Mouse (Mus musculus) heart, embryonic 16.5 days (tissue): Measurements from ENCODE around the gene Gm1043. TPM values are rescaled to one million over a fixed set of nuclear protein-coding genes. Genes with fewer than 3 reads are reported as not detected.

Source experiments
- ATAC-seq: fragments of 200-750 bp; cut with Nextera tagmentation; replicated peaks from 2 replicates; pipeline ENCODE4 v1.8.0; 2017; ENCODE audit warnings: moderate number of reproducible peaks; ENCODE audit not compliant: insufficient read depth, low FRiP score; ENCODE audit errors: extremely low read depth
- H3K27ac ChIP-seq: fragments of 300-500 bp; sonication (generic); 2 replicates; pipeline ENCODE4 v1.5.1; 2014; ENCODE audit warnings: mild to moderate bottlenecking, low read length, control low read depth, moderate library complexity
- H3K27me3 ChIP-seq: fragments of 300-500 bp; sonication (generic); 2 replicates; pipeline ENCODE4 v1.6.1; 2014; ENCODE audit warnings: low read length, mixed read lengths; ENCODE audit not compliant: control insufficient read depth, insufficient read depth
- H3K36me3 ChIP-seq: fragments of 300-500 bp; sonication (generic); 2 replicates; pipeline ENCODE4 v1.6.1; 2014; ENCODE audit not compliant: control insufficient read depth, insufficient read depth
- H3K4me1 ChIP-seq: fragments of 300-500 bp; sonication (generic); 2 replicates; pipeline ENCODE4 v1.6.1; 2014; ENCODE audit warnings: low read length, mixed read lengths; ENCODE audit not compliant: control insufficient read depth, insufficient read depth
- H3K4me2 ChIP-seq: fragments of 300-500 bp; sonication (generic); 2 replicates; pipeline ENCODE4 v1.6.1; 2014; ENCODE audit warnings: low read depth, mild to moderate bottlenecking, control low read depth, low read length
- H3K4me3 ChIP-seq: fragments of 300-500 bp; sonication (generic); 2 replicates; pipeline ENCODE4 v1.5.1; 2014; ENCODE audit warnings: mild to moderate bottlenecking, control low read depth, low read length
- H3K9ac ChIP-seq: fragments of 300-500 bp; sonication (generic); 2 replicates; pipeline ENCODE4 v1.6.1; 2014; ENCODE audit warnings: low read length, control low read depth
- H3K9me3 ChIP-seq: fragments of 300-500 bp; sonication (generic); replicated peaks from 2 replicates; pipeline ENCODE4 v1.6.1; 2016; ENCODE audit warnings: low read length; ENCODE audit not compliant: control insufficient read depth
- whole genome bisulfite sequencing: fragments of 180-500 bp; shearing (Covaris S2); extraction: QIAGEN DNeasy Blood & Tissue Kit; methylation state at CpG from one replicate; pipeline ENCODE4 v1.1.7; 2014; 5-methylcytosine and 5-hydroxymethylcytosine counted together
- polyA plus RNA-seq: library from polyadenylated mRNA; unstranded; fragments of >200 nt; fragmentation: Nextera tagmentation; extraction: Ambion mirVana; gene quantifications from 2 replicates; pipeline ENCODE4 v1.2.1, GENCODE M21; 2015

The Gm1043 gene
- polyA plus RNA-seq, 1 experiment from 2014 or later = not detected

DNA sequence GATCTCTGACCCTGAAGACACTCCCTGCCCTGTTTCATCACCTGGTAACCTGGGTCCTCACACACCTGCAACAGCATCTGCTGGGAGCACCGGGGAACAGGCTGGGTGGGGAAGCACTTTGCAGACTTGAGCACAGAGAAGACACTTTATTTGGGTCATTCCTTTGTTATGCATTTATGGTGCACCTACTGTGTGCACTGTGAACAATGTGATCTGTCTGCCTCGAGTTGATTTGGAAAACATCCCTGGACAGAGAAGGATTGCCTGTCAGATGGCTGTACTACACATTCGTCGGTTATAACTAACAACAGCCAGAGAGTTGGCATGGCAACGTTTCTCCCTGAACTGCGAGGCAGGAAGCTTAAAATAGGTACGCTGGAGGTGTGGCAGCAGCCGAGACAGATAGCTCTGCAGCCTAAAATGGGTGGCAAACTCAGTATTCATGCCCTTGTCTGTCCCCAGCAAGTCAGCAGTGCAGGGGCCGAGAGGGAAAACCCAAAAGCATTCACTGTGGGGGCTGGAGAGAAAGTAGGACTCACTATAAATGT is 147.9 kb downstream of the Gm1043 start:
- Histone ChIP-seq H3K9ac (no peak overlapping the region), H3K27me3 (peaks cover 4% of the 10 kb centered on the region), H3K4me1 (no peaks in the 10 kb centered on the region; the same call in 1 of the 2 replicates), H3K4me2 (no peak overlapping the region), H3K4me3 (no peak overlapping the region), H3K36me3 (no peaks in the 10 kb centered on the region), H3K9me3 (no peaks in the 10 kb centered on the region), H3K27ac (no peak overlapping the region)
- ATAC-seq = no peak
- WGBS = 28% methylated on average over 9 of the region's 9 CpGs

DNA sequence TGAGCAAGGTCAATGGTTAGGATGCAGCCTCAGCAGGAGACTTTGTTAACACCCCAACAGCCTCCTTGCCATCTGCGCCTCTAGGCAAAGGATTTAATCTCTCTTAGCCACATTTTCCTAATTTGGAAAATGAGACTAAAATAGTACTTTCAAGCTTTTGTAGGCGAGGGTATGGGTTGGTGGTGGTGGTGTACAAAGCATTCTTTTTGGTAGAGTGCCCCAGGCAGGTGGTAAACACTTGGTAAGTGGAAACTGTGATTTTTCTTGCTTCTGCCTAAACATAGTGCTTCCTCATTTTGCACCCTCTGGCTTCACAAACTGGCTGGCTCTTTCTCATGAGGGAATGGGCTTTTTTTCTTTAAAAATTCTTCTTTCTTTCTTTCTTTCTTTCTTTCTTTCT is 153.5 kb downstream of the Gm1043 start:
- WGBS = 11% methylated on average over 2 of the region's 2 CpGs
- Histone ChIP-seq H3K9ac (no peak overlapping the region), H3K4me1 (peaks cover 6% of the 10 kb centered on the region), H3K36me3 (no peaks in the 10 kb centered on the region), H3K4me2 (no peak overlapping the region), H3K4me3 (no peak overlapping the region), H3K27me3 (peaks cover 41% of the 10 kb centered on the region), H3K27ac (no peak overlapping the region), H3K9me3 (no peaks in the 10 kb centered on the region)
- no peak for ATAC-seq

DNA sequence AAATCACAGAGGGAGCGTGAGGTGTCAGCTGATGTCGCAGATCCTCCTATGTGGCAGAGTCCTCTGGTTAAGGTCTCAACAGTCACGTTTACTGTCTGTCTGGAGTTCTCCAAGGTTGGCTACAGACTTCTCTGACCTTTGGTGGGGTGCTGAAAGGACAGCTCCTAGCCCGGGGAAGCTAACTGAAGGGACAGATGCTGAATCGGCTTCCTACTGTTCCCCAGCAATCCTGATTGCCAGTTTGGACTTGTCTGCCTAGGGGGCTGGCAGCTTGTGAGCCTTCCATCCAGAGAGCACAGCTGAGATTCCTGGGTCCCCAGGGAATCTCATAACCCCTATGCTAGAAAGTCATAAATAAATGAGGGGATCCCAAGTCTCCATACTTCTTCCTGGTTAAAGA is 155.4 kb downstream of the Gm1043 start:
- Histone ChIP-seq H3K27me3 (peaks cover 60% of the 10 kb centered on the region), H3K4me2 (no peak overlapping the region), H3K4me3 (no peak overlapping the region), H3K27ac (no peak overlapping the region), H3K4me1 (peaks cover 9% of the 10 kb centered on the region), H3K9ac (no peak overlapping the region), H3K36me3 (no peaks in the 10 kb centered on the region), H3K9me3 (no peaks in the 10 kb centered on the region)
- WGBS = 2% methylated on average over 5 of the region's 5 CpGs
- ATAC-seq = no peak

DNA sequence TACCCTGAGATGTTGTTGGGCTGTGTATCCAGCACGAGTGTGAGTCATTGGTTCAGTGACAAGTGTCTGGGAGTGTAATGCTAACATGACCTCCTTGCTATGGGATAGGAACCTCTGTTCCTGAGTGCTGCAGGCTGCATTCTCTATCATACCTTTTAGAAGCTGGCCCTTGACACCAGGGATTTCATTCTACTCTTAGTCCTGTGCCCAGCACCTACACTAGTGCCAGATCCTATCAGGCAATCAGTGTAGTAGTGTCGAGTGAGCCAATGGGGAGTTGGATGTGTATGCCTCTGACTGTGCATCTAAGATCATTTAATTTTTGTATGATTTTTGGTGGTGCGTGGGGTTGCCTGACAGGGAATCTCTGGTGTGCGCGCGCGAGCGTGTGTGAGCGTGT is 156.1 kb downstream of the Gm1043 start:
- no peak overlapping the region; the same call in 1 of the 2 replicates for H3K4me2 ChIP-seq
- no peak for ATAC-seq
- no peak overlapping the region; the same call in 1 of the 2 replicates for H3K4me3 ChIP-seq
- H3K36me3 ChIP-seq = no peaks in the 10 kb centered on the region
- H3K9ac ChIP-seq = no peak overlapping the region
- no peak overlapping the region for H3K27ac ChIP-seq
- H3K9me3 ChIP-seq = no peaks in the 10 kb centered on the region
- H3K27me3 ChIP-seq = peaks cover 67% of the 10 kb centered on the region
- 14% methylated on average over 9 of the region's 9 CpGs for WGBS
- peaks cover 12% of the 10 kb centered on the region for H3K4me1 ChIP-seq

DNA sequence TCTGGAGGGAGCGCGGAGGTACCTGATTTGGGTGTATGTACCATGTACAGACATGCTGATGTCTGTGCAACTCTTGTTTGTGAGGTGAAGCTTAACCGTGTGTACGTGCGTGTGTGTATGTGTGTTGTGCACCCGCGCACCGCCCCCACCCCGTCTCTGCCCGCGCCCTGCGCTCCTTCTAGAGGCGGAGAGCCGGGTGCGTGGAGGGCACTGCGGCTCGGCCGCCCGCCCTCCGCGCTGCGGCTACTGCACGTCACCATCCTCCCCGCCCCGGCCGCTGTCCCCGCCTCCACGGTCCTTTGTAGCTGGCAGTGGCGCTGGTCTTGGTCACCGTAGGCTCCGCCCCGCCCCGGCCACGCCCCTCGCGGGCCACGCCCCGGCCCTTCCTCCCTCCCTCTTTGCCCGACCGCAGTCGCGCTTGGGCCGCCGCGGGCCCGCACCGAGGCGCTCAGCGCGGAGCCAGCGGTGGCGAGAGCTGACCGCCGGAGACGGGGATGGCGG is 156.5 kb downstream of the Gm1043 start, which contains the start of gene Crmp1:
Gene Crmp1 (plus strand): TSS at position 290 of the 501 bp plus-strand sequence.
- H3K4me3 ChIP-seq = peak within 1 kb of the TSS; percentile 40
- H3K27me3 ChIP-seq = peaks cover 71% of the 10 kb centered on the region
- no peak within 1 kb of the TSS for H3K9ac ChIP-seq
- H3K36me3 ChIP-seq = no peaks in the 10 kb centered on the region
- peak within 1 kb of the TSS; percentile 58 for H3K4me2 ChIP-seq
- H3K27ac ChIP-seq = no peak within 1 kb of the TSS
- no peak for ATAC-seq
- 2% methylated on average over 47 of the region's 56 CpGs for WGBS
- H3K4me1 ChIP-seq = peaks cover 12% of the 10 kb centered on the region
- no peaks in the 10 kb centered on the region for H3K9me3 ChIP-seq

DNA sequence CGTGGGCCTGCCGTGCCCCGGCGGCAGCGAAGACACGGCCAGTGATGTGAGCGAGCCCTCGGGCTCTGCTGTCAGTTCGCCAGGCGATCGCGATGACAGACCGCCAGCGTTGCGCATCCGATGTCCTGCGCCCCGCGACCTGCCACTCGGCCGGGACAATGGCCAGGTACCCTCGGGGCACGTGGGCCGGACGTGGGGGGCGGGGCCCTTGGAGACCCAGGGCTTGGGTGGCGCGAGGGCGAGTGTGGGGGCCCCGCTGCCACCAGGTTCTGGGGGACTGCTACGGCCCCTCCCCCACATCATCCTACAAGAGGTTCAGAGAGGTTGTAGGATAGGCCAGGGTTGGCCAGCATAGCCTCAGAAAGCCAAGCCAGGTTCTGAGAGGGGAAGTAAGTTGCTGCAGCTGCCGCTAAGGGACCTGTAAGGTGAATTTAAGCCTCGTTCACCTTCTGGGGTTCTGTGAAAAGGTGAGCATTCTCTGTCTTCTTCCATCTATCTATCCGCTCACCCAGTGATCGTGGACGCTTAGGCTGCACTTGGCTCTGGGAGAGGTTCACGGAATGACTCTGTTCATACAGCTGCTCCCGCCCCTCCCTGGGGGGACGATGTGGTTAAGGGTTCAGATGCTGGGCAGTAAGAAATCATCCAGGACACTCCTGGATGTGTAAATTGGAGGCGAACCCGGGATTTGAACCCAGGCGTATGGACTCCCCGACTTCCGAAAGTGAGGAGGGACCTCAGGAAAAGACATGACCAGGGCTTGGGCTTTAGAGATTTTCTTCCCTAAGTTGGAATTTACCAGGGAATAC is 157.4 kb downstream of the Gm1043 start:
- 9% methylated on average over 44 of the region's 44 CpGs for WGBS

DNA sequence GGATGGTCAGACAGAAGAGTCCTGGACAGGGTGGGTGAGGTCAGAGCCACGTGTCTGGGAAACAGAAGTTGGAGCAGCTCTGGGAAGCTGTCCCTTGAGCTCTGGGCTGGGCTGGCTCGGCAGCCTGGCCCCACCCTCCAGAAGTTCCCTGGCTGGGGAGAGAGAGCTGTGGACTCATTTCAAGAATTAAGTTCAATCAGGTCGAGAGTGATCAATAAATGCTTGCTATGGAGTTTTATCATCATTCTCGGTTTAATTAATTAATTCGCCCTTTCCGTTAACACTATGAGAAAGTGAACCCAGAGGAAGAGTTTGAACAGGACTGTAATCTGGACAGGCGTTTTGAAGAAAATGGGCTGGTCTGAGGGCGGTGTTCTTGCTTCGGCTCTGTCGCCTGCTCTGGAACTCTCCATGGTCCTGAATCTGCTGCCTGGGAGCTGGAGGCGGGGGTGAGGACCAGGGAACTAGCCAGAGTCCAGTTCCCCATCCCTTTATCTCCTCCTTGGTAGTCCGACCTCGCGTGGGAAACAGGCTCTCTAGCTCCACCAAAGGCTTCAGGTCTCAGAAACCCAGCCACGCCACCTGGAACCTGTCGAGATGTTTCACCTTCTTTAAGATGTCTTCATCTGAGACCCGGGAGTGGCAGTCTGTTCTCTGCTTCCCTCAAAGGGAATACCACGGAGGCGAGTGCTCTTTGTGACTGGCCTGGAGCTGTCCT is 158.2 kb downstream of the Gm1043 start:
- H3K36me3 ChIP-seq = no peaks in the 10 kb centered on the region
- H3K27ac ChIP-seq = no peak overlapping the region
- peaks cover 85% of the 10 kb centered on the region for H3K27me3 ChIP-seq
- H3K4me2 ChIP-seq = no peak overlapping the region
- H3K4me1 ChIP-seq = peaks cover 12% of the 10 kb centered on the region
- no peaks in the 10 kb centered on the region for H3K9me3 ChIP-seq
- no peak overlapping the region for H3K9ac ChIP-seq
- WGBS = 3% methylated on average over 19 of the region's 19 CpGs
- H3K4me3 ChIP-seq = no peak overlapping the region
- no peak for ATAC-seq

More for the DNA sequence above, 157.4 kb downstream of the Gm1043 start:
- Histone ChIP-seq H3K4me2 (peak overlapping the region; percentile 58), H3K27me3 (peaks cover 78% of the 10 kb centered on the region), H3K9me3 (no peaks in the 10 kb centered on the region), H3K4me3 (peak overlapping the region; percentile 40), H3K36me3 (no peaks in the 10 kb centered on the region), H3K27ac (no peak overlapping the region), H3K4me1 (peaks cover 12% of the 10 kb centered on the region), H3K9ac (no peak overlapping the region)
- no peak for ATAC-seq

DNA sequence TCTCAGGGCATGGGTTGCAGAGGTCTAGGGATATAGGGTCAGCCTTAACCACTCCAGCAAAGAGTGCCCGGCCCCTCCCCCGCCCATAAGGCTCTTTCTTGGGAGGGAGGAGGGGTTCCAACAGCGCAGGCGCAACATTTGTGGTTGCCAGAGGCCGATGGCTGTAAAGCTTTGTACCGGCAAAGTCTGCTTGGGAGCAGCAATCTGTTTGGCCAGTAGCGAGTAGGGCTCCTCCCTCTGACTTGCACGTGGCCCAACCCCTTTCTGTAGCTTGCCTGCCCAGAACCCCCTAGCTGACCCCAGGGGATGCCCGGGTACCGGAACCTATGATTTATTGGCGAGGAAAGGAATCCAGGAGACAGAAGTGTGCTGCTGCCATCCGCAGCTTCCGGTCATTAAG is 159.0 kb downstream of the Gm1043 start:
- H3K4me1 ChIP-seq = peaks cover 12% of the 10 kb centered on the region
- no peaks in the 10 kb centered on the region for H3K36me3 ChIP-seq
- H3K4me3 ChIP-seq = no peak overlapping the region
- 4% methylated on average over 13 of the region's 13 CpGs for WGBS
- ATAC-seq = no peak
- no peak overlapping the region for H3K4me2 ChIP-seq
- H3K9ac ChIP-seq = no peak overlapping the region
- H3K27me3 ChIP-seq = peaks cover 87% of the 10 kb centered on the region
- no peaks in the 10 kb centered on the region for H3K9me3 ChIP-seq
- no peak overlapping the region for H3K27ac ChIP-seq
